Mouse (Mus musculus) kidney, postnatal 4 days (tissue): ENCODE measurements around the gene Fstl3.

ENCODE experiments used
- DNase-seq, 2 experiments: peaks; one replicate each; pipeline ENCODE4 v3.0.0; 2021; ENCODE audit warnings: mixed read lengths in 2 of 2

Gene Fstl3

DNA sequence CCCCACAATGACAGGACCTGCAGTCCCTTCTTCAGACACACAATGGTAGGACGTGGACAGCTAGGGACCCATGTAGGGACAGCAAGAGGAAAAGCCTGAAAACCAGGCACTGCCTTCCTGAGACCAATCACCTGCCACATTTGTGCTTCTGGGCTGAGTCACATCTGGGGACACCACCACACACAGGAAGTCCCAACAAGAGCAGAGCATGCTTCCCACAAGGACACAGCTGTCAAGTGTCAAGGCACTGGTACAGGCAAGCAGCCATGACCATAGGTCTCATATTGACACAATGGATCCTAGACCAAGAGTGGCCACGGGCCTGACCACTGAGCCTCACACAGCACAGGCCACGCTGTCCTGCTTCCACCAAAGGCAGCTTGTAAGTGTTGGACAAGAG lies 14.2 kb upstream of the Fstl3 start:
- DNase-seq = no peak

DNA sequence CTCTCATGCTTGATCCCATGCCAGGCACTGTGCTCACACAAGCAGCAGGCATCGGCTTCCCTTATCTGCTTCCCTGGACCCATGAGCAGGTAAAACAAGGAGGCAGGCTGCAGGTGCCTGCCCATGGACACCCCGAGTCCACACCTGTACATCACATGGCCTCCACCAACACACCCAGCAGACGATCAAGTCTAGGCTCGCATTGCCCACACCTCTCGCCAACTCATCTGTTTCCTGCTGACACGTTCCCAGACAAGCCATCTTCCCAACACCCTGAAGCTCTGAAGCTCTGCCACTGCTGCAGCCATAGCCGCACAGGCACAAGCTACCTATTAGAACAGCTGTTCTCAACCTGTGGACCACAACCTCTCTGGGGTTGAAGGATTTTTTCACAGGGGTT lies 12.8 kb upstream of the Fstl3 start:
- no peak for DNase-seq

DNA sequence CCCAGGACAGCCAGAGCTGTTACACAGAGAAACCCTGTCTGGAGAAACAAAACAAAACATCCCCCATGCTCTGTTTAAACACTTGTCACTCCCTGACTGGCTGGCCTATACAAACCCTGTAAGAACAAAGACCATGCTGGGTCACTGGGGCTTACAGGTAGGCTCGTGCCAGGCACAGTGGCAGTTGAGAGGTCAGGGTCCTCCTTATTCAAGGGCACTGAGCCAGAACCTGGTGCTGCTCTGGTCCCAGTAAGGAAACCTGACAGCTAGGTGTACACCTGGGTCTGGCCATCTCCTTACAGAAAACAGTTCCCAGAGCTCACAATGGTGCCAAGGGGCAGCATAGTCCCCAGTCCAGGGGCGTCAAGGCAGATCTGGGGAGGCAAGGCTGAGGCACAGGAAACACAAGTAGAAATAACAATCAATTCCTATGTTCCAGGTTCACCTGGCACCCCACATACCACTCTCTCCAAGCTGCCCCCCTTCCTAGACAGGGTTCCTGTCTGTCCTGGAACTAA lies 11.8 kb upstream of the Fstl3 start:
- DNase-seq = no peak

DNA sequence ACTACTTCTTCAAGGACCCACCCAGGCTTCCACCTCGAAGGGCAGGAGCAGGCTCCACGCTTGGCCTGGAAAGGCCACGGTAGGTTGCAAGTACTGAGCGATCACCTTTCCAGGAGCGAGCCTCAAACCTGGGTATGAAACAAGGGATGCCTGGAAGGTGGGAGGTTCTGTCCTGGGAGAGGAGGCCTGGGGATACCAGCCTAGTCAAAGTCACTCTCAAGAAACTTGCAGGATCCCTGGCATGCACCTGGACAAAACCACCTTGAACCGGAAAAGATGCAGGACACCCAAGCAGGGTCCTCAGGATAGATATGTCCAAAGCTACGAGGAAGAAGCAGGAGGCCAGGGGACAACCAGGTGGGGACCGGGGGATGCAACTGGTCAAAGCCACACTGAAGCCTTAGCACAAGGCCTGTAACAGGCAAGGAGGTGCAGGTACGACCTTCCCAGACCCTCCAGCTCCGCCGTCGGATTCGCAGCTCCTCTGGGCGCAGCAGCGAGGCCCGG lies 11.0 kb upstream of the Fstl3 start:
- DNase-seq = no peak

DNA sequence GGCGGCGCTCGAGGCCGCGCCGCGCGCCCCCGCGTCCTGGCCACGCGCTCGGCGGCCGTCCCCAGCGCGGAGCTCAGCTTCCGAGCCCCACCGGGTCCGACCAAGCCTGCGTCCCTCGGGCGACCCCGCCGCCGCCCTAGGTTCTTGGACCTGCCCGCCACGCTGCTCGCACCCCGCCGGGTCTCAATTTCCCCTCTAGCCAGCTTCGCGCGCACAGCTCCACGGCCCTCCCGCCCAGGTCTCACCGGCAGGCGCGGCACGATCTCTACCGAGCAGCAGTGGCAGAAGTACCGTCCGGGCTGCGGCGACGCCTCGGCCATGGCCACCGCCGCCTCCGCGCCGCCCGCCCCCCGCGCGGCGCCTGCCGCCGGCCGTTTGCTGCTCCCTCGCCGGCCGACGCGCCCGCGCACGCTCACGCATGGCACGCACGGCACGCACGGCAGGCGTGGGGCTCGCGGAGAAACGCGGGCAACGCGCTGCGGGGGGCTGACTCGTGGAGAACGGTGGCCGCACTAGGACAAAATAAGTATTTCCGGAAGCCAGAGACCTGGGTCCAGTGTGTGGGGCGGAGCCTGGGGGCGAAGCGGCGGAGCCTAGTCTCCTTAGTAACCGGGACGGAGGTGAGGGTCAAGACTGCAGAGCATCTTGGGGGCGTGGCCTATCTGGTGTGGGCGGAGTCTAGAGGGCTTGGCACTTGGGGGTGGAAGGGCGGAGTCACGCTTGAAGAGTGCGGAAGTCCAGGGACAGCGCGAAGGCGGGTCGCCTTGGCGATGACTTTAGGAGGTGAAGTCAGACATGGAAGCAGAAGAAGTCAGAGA lies 10.4 kb upstream of the Fstl3 start, which contains the start of gene Rnf126:
Rnf126 (minus strand) TSS at position 445 of the 818 bp plus-strand sequence.
- DNase-seq = peak; percentile 100

GRCm38 (mm10) chr10:79767372-79768244 lies 9.5 kb upstream of the Fstl3 start:
- DNase-seq = peak; percentile 96 to 97

DNA sequence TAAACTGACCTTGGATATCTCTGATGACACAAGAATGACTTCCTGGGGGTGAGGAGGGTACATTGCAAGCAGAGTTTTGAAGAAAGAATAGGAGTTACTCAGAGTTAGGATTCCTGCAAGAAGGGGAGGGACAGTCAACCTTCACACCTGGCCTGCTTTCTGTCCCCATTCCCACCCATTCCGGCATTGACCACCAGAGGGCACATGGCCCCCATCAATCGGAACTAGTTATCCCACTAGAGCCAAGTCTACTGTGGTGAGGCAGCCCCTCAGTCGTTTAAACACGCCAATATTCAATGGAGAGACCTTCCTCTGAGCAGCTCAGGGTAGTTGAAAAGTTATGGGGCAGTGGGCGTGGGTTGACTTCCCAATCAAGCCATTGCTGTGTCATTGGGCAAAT lies 8.7 kb upstream of the Fstl3 start:
- peak; percentile 89 to 91 for DNase-seq

- no peak for DNase-seq
Measured at GRCm38 (mm10) chr10:79769329-79769728, 7.7 kb upstream of the Fstl3 start.

DNA sequence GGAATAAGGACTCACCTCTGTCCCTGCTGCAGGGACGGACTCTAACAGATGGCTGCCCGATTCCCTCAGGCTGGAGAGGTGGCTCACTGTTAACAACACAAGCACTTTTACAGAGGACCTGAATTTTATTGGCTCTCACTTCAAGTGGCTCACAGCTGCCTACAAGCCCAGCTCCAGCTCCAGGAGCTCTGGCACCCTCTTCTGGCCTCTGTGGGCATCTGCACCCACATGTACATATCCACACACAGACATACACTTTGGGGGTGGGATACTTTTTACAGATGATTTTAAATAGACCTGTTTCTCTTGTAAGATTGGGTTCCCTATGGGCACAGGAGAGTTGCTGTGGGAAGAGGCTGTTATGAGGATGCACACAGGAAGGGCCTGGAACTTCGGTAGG lies 4.8 kb upstream of the Fstl3 start:
- no peak for DNase-seq

GRCm38 (mm10) chr10:79773208-79773607 lies 3.9 kb upstream of the Fstl3 start:
- DNase-seq = no peak

GRCm38 (mm10) chr10:79774486-79775279 lies 2.4 kb upstream of the Fstl3 start:
- no peak for DNase-seq

DNA sequence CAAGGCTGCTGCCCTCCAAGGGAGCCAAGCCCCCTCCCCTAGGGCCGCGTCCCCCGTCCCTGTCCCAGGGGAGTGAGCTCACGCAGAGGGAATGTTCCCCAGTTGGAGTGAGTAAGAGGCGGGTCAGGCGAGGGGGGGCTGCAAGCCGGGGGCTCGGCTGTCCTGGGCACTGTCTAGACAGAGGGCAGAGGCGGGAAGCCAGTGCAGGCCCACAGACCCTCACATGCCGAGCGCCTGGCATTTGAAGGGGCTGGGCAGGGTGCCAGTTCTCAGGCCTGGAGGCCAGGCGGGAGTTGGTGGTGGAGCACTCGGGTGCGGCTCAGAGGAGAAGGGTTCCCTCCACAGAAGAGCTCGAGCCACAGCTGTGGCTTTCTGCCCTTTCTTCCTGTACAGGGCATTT lies 934 bp downstream of the Fstl3 start:
- peak; percentile 78 to 84 for DNase-seq

DNA sequence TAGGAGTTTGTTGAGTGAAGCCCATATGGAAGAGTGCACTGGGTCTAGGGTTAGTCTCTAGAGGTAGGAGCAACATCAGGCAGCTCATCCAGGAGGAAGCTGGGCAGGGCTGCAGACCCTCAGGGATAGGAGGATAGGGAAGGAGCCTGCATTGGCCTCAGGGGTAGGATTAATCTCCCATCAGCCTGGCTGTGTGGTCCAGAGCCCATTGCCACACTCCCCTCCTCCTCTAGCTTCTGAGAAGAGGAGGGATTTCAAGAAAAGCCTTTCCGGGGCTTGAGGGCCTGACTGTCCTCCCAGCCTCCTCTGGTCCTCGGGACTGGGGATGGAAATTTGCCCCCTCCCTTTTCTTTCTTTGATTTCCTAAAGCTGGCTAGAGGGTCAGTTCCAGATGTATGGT lies 2.1 kb downstream of the Fstl3 start:
- no peak for DNase-seq

DNA sequence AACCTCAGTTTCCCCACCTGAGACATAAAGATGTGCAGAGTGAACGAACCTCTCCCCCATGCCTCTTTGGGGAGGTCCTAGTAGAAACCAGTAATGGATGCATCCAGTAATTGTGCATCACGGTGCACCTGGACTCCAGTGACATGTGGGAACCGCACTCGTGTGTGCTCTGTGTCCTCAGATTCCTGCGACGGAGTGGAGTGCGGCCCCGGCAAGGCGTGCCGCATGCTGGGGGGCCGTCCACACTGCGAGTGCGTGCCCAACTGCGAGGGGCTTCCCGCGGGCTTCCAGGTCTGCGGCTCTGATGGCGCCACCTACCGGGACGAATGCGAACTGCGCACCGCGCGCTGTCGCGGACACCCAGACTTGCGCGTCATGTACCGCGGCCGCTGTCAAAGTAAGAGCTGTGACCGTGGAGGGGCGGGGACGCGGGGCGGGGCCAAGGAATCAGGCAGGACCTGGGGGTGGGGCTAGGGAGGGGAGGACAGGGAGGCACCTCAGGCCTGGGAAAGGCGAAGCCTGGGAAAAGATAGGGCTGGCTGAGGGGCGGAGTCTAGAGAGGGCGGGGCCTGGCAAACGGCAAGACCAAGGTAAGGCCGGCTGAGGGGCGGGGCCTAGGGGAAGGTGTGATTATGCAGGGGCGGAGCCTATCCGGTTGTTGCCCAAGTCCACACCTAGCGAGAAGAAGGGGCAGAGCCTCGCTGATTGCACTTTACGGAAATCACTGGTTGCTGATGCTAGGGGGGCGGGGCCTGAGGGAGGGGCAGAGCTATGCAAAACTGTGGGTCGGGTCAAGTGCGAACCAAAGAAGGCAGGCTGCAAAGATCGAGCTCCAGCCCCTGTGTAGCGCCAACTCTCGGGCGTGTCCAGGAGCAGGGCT lies 3.0 kb downstream of the Fstl3 start:
- DNase-seq = peak; percentile 99

DNA sequence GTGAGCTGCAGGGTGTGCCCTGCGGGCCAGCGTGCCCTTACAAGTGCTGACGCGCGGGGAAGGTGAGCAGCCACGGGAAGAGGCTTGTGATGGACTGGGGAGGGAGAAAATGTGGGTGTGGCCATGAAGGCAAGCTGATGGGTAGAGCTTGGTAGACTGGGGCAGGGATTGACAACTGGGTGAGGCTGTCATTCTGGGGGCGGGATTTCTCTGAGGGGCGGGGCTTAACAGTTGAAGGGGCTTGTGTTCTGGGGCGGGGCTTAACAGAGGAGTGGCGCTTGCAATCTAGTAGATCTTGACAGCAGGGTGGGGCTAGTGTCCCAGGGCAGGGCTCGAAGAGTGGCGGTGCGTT lies 3.6 kb downstream of the Fstl3 start:
- peak; percentile 85 to 89 for DNase-seq

DNA sequence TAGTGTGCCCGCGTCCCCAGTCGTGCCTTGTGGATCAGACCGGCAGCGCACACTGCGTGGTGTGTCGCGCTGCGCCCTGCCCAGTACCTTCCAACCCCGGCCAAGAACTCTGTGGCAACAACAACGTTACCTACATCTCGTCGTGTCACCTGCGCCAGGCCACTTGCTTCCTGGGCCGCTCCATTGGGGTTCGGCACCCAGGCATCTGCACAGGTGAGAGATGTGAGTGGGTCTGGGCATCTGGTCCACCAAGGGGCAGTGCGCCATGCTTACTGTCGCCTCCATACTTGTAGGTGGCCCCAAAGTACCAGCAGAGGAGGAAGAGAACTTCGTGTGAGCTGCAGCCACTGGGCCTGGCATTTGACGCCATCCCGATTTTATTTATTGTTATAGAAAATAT lies 4.1 kb downstream of the Fstl3 start:
- no peak for DNase-seq

DNA sequence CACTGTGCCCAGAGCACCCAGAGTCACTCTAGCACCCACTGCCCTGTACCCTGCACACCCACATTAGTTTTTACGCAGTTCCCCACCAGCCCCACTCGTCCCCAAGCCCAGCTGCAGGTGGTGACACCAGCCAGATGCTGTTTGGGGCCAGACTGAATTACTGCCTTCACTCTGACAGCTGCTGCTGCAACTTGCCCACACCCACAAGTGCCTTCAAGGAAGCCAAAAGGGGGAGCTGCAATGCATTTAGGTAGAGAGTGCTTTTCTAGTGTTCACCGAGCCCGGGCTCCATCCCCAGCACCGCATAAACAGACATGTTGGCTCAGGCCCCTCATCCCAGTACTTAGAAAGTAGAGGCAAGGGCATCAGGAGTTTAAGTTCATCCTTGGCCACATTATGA lies 4.9 kb downstream of the Fstl3 start:
- no peak for DNase-seq

DNA sequence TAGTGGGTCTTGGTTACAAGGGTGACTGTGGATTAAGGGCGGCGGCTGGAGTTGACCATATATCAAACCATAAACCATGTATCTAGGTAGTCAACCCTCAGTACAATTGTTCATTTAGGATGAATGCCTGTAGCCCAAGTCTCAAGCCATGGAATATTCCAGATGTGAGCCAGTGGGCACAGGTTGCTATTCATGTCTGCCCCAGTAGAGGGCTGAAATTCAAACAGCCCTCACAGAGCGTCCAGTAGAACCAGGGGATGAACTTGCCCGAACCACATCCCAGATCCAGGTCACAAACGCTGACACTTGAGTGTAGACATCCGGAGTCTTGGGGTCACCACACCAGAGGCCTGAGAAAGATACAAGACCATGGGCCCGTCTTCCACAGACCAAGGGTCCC lies 6.0 kb downstream of the Fstl3 start:
- DNase-seq = peak; percentile 58 to 65

- DNase-seq = peak; percentile 73 to 78
Measured at GRCm38 (mm10) chr10:79783920-79784800, 7.1 kb downstream of the Fstl3 start.

DNA sequence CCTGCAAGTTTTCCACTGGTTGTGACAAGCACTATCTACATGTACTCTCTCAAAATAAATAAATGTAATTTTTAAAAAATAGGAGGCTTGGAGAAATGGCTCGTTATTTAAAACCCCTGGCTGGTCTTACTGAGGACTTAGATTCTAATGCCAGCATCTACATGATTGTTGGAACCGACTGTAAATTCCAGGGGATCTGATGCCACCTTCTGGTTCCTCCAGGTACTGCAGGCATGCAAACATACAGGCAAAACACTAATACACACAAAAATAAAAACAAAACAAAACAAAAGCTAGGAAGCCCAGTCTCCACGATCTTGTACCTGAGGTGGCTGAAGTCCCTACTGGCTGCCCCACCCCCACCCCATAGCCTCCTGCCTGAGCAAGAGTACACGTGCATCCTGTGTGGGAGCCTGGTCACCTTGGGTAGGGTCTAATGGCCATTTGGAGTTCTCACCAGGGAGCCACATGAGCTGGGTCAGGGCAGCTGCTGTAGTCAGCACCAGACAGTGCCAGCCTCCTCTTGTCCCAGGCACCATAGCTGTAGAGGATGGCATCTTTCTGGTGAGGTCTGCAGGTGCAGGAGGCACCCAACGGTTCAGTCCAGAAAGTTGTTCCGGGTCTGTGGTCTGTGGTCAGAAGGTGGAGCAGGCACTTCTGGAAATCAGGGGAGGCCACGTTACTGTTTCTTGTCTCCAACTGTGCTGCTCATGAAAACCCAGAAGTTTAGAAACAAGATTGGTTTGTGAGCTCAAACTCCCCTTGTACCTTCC lies 11.5 kb downstream of the Fstl3 start:
- peak; percentile 90 to 92 for DNase-seq
